Mouse (Mus musculus): Measurements from ENCODE around the gene Ptpre. TPM values are rescaled to one million over a fixed set of nuclear protein-coding genes. Genes with fewer than 3 reads are reported as not detected.
A peak's percentile ranks its signal among the peaks of the same experiment; 100 is the strongest.
"Not testable (repeated sequence)": the region's sequence is repeated elsewhere in the genome, so short reads cannot be mapped to it uniquely, and the experiment has no call there.

The Ptpre gene
- polyA plus RNA-seq, 1 experiment, result 6.5 TPM

- no peak for DNase-seq (ENCODE audit: low spot score)
Measured at GRCm38 (mm10) chr7:135605002-135605803, 67.9 kb downstream of the Ptpre start.

GRCm38 (mm10) chr7:135605804-135606072, 68.5 kb downstream of the Ptpre start:
- no peak for DNase-seq (ENCODE audit: low spot score)

GRCm38 (mm10) chr7:135608208-135608607, 70.9 kb downstream of the Ptpre start:
- no peak for DNase-seq (ENCODE audit: low spot score)

- DNase-seq (ENCODE audit: low spot score), result no peak
Measured at GRCm38 (mm10) chr7:135609028-135609427, 71.7 kb downstream of the Ptpre start.

GRCm38 (mm10) chr7:135609655-135610054, 72.4 kb downstream of the Ptpre start:
- no peak for DNase-seq (ENCODE audit: low spot score)

GRCm38 (mm10) chr7:135612276-135612675, 75.0 kb downstream of the Ptpre start:
- no peak for DNase-seq (ENCODE audit: low spot score)

- no peak for DNase-seq (ENCODE audit: low spot score)
Measured at GRCm38 (mm10) chr7:135612801-135613200, 75.5 kb downstream of the Ptpre start.

GRCm38 (mm10) chr7:135613380-135613779, 76.1 kb downstream of the Ptpre start:
- no peak for DNase-seq (ENCODE audit: low spot score)

- no peak for DNase-seq (ENCODE audit: low spot score)
Measured at GRCm38 (mm10) chr7:135614892-135615291, 77.6 kb downstream of the Ptpre start.

- DNase-seq (ENCODE audit: low spot score), result not testable (repeated sequence)
Measured at GRCm38 (mm10) chr7:135616479-135616878, 79.2 kb downstream of the Ptpre start.

GRCm38 (mm10) chr7:135617776-135618175, 80.5 kb downstream of the Ptpre start:
- DNase-seq (ENCODE audit: low spot score), result no peak

- no peak for DNase-seq (ENCODE audit: low spot score)
Measured at GRCm38 (mm10) chr7:135621649-135622048, 84.4 kb downstream of the Ptpre start.

- DNase-seq (ENCODE audit: low spot score), result no peak
Measured at GRCm38 (mm10) chr7:135622241-135622640, 85.0 kb downstream of the Ptpre start.

GRCm38 (mm10) chr7:135624854-135625253, 87.6 kb downstream of the Ptpre start:
- no peak for DNase-seq (ENCODE audit: low spot score)

GRCm38 (mm10) chr7:135628363-135628762, 91.1 kb downstream of the Ptpre start:
- DNase-seq (ENCODE audit: low spot score), result no peak

GRCm38 (mm10) chr7:135629019-135629418, 91.7 kb downstream of the Ptpre start:
- no peak for DNase-seq (ENCODE audit: low spot score)

GRCm38 (mm10) chr7:135631776-135632552, 94.7 kb downstream of the Ptpre start:
- peak; percentile 48 for DNase-seq (ENCODE audit: low spot score)

GRCm38 (mm10) chr7:135632716-135633258, 95.5 kb downstream of the Ptpre start:
- no peak for DNase-seq (ENCODE audit: low spot score)

- no peak for DNase-seq (ENCODE audit: low spot score)
Measured at GRCm38 (mm10) chr7:135634851-135635624, 97.8 kb downstream of the Ptpre start.

- no peak for DNase-seq (ENCODE audit: low spot score)
Measured at GRCm38 (mm10) chr7:135637406-135637980, 100.2 kb downstream of the Ptpre start.

- no peak for DNase-seq (ENCODE audit: low spot score)
Measured at GRCm38 (mm10) chr7:135639361-135639760, 102.1 kb downstream of the Ptpre start.

All from urinary bladder, adult 2 months (tissue).